Mouse (Mus musculus): ENCODE results near the gene Znhit3. TPM values are rescaled to one million over a fixed set of nuclear protein-coding genes. Genes with fewer than 3 reads are reported as not detected.

The Znhit3 gene
- total RNA-seq, 2 experiments from 2014 or later: 8.8 to 10.5 TPM

- no peak for DNase-seq
- intact Hi-C loops (cut with DNase I): no loop called here
Measured at GRCm38 (mm10) chr11:84932261-84932660, 16.1 kb upstream of the Znhit3 start.

GRCm38 (mm10) chr11:84920981-84921380 lies 4.8 kb upstream of the Znhit3 start:
- intact Hi-C loops (cut with DNase I): no loop called here
- no peak for DNase-seq

GRCm38 (mm10) chr11:84919951-84920350 lies 3.8 kb upstream of the Znhit3 start:
- no peak for DNase-seq
- intact Hi-C loops (cut with DNase I): loop anchor here (1.0 to 5.0 kb wide), 3 partner anchors 75 to 341 kb away; no protein-coding TSS in a partner anchor

- peak in 1 of 2 experiments; percentile 30 for DNase-seq
- intact Hi-C loops (cut with DNase I): loop anchor here (1.0 to 5.0 kb wide), 3 partner anchors 76 to 342 kb away; no protein-coding TSS in a partner anchor
Measured at GRCm38 (mm10) chr11:84919276-84919675, 3.1 kb upstream of the Znhit3 start.

GRCm38 (mm10) chr11:84918425-84918824 lies 2.3 kb upstream of the Znhit3 start:
- intact Hi-C loops (cut with DNase I): loop anchor here (1.0 to 5.0 kb wide), 3 partner anchors 60 to 264 kb away; no protein-coding TSS in a partner anchor
- DNase-seq: peak; percentile 87 to 95

GRCm38 (mm10) chr11:84916703-84917300 lies 636 bp upstream of the Znhit3 start:
- intact Hi-C loops (cut with DNase I): loop anchor here (5.0 kb wide), 1 partner anchor 265 kb away; no protein-coding TSS in a partner anchor
- DNase-seq: no peak

- intact Hi-C loops (cut with DNase I): loop anchor here (5.0 kb wide), 1 partner anchor 268 kb away; no protein-coding TSS in a partner anchor
- no peak for DNase-seq
Measured at GRCm38 (mm10) chr11:84914673-84915072, 1.5 kb downstream of the Znhit3 start.

GRCm38 (mm10) chr11:84910411-84910810 lies 5.8 kb downstream of the Znhit3 start:
- no peak for DNase-seq
- intact Hi-C loops (cut with DNase I): no loop called here

- intact Hi-C loops (cut with DNase I): no loop called here
- DNase-seq: no peak
Measured at GRCm38 (mm10) chr11:84908480-84908879, 7.7 kb downstream of the Znhit3 start.

GRCm38 (mm10) chr11:84907081-84907480 lies 9.1 kb downstream of the Znhit3 start:
- DNase-seq: no peak
- intact Hi-C loops (cut with DNase I): no loop called here

GRCm38 (mm10) chr11:84904597-84905144 lies 11.5 kb downstream of the Znhit3 start:
- intact Hi-C loops (cut with DNase I): no loop called here

GRCm38 (mm10) chr11:84893113-84893512 lies 23.1 kb downstream of the Znhit3 start:
- intact Hi-C loops (cut with DNase I): no loop called here
- DNase-seq: no peak

More at GRCm38 (mm10) chr11:84904597-84905144, 11.5 kb downstream of the Znhit3 start:
- no peak for DNase-seq

- intact Hi-C loops (cut with DNase I): no loop called here
- no peak for DNase-seq
Measured at GRCm38 (mm10) chr11:84891705-84892104, 24.5 kb downstream of the Znhit3 start.

GRCm38 (mm10) chr11:84889492-84889891 lies 26.7 kb downstream of the Znhit3 start:
- intact Hi-C loops (cut with DNase I): no loop called here

GRCm38 (mm10) chr11:84888025-84888424 lies 28.1 kb downstream of the Znhit3 start:
- intact Hi-C loops (cut with DNase I): no loop called here
- DNase-seq: no peak

More at GRCm38 (mm10) chr11:84889492-84889891, 26.7 kb downstream of the Znhit3 start:
- no peak for DNase-seq

GRCm38 (mm10) chr11:84886767-84887511 lies 29.2 kb downstream of the Znhit3 start:
- no peak for DNase-seq
- intact Hi-C loops (cut with DNase I): no loop called here

- no peak for DNase-seq
- intact Hi-C loops (cut with DNase I): no loop called here
Measured at GRCm38 (mm10) chr11:84886236-84886635, 29.9 kb downstream of the Znhit3 start.

- intact Hi-C loops (cut with DNase I): no loop called here
- no peak for DNase-seq
Measured at GRCm38 (mm10) chr11:84885238-84885637, 30.9 kb downstream of the Znhit3 start.

GRCm38 (mm10) chr11:84882346-84882745 lies 33.8 kb downstream of the Znhit3 start:
- intact Hi-C loops (cut with DNase I): no loop called here
- DNase-seq: no peak

- intact Hi-C loops (cut with DNase I): loop anchor here (2.0 kb wide), 1 partner anchor 14 kb away; no protein-coding TSS in a partner anchor
- no peak for DNase-seq
Measured at GRCm38 (mm10) chr11:84880971-84881370, 35.2 kb downstream of the Znhit3 start.

GRCm38 (mm10) chr11:84880465-84880961 lies 35.7 kb downstream of the Znhit3 start:
- peak; percentile 55 to 69 for DNase-seq
- intact Hi-C loops (cut with DNase I): loop anchor here (2.0 kb wide), 1 partner anchor 14 kb away; no protein-coding TSS in a partner anchor

All from heart, postnatal 36 days (tissue).